Mouse (Mus musculus): ENCODE measurements around the gene Ptprm.

The Ptprm gene

DNA sequence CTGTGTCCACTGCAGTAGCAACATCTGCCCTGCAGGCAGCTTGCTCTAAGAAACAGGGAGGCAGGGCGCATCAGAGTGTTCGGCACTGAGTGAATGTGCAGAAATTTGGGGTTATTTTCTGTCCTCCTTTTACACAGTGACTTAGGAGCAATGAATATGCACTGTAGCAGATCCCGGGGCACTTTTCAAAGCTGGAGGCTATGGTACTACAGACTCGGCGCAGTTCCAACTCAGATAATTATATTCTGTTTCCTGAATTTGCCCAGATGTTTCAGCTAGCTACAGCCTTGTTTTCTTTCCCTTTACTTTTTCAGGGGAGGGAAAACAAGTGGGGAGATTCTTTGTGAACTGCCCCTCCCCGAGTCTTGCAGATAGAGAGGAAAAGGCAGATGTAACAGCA is 281.1 kb downstream of the Ptprm start:
- DNase-seq (ENCODE audit: low read depth) = no peak

DNA sequence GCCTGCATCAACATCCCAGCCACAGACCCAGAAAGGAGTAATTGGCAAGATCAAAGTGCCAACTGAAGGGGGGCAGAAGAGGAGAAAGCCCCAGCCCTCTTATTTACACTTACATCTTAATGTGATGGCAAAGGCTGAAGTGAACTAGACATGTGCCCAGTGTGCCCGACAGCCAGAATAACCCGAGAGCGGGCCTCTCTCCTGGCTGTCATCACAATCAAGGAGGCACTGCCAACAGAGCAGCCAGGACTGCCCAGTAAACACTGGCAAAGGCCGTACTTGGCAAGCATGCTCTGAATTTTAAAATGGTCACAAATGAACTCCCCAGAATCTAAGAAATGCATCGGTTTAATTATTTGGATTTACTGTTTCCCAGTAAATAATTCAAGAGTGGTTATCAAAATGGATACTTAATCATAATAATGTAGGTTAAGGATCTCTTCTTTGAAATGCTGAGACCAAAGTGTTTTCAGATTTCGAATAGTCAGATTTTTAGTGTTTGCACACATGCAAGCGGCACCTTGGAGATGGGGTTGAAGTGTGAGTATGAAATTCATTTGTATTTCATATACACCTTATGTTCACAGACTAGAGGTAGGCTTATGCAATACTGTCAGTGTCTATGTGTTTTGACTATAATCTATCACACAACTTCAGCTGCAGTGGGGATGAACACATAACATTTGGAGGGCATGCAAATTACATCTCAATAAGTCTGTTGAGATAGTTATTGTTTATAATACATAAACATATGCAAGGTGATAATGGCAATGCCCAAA is 282.8 kb downstream of the Ptprm start:
- DNase-seq (ENCODE audit: low read depth) = no peak

DNA sequence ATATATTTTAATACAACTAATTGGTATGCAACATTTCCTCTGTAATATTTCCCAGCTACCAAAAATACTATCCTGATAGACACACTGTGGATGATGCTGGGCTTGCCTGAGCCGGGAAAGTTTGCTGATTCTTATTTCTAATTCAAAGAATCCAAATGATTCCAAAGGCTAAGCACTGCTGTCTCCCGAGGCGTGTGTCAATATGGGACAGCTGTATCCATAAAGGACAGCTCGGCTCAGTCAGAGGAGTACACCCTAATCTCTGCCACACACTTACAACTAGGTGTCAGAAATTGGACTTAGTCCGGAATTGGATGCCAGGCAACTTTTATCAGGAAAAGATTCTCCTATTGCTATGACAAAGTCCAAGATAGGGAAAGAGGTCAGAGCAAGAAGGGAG is 290.6 kb downstream of the Ptprm start:
- no peak for DNase-seq (ENCODE audit: low read depth)

DNA sequence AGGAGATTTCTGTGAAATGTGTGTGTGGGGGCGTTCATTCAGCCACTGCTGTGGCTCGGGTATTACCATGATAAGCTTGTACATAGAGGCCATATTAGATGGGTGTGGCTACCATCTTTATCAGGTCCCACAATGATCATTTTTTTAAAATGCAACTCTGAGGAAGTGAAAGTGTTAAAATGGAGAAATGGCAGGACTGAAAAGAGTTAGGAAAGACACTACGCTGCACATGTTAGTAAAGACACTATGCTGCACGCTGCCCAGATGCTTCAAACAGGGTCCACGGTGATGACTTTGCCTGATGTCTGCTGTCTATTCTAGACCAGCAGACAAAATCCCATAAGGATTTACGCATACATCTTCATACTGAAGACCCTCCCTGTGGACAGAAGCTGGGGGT is 298.6 kb downstream of the Ptprm start:
- no peak for DNase-seq (ENCODE audit: low read depth)

DNA sequence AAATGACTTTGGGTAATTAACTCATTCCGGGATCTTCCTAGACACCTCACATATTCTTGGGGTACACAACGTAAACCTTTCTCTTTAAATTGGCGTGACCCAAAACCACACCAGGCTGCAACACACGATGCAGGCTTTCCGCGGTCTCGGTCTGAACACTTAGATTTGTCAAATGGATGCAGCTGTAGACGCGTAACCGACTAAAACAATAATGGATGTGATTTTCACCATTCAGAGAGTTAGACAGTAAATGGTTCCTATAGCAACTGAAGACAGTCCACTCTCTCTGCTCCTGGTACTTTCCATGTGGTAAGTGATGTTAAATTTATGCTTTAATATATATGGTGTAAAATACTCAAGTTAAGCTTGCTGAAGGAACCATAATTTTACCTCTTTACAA is 300.1 kb downstream of the Ptprm start:
- DNase-seq (ENCODE audit: low read depth) = no peak

DNA sequence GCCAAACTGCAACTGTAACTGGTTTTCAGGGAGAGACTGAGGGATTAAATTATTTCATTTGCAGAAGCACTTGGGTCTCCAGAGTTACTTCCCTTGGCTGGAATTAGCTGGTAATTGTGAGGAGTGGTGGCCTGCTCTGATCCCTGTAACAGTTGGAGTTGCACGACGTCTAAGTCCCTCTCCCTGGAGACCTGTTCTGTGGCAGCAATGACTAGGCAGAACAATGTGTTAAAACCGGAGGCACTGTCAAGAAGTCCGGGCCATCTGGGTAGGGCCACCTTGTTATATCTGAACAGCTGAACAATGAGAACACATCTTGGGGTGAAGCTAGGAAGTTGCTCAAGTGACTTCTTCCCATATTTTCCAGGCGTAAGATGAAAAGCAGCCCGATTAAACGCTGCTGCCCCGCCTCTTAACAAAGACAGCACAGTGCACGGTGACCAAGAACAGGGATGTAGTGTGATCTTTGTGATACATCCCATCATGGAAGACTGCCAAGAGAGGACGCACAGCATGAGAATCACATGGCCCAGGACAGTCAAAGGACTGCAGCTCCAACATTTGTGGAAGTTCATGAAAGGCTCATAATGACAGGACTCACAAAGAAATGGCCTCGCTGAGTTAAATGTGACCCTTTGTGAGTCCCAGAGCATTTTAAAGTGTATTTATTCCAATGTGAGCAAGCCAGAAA is 301.5 kb downstream of the Ptprm start:
- DNase-seq (ENCODE audit: low read depth) = no peak

DNA sequence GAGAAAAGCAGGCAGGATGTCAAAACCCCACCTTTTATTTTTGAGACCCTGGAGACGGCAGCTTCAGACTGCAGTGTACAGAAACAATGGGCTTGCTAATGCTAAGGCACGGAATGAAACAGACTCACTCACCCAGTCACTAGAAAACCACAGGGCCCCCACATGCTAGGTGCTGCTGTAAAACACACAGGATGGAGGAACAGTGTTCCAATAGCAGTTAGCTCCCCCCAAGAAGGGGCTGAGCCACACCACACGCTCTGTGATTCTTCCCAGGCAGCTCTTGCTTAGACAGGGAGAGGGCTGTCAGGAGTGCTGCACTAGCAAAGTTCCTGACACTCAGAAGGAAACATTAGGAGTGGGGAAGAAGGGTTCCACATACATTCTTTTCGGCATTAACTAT is 306.6 kb downstream of the Ptprm start:
- DNase-seq (ENCODE audit: low read depth) = no peak

DNA sequence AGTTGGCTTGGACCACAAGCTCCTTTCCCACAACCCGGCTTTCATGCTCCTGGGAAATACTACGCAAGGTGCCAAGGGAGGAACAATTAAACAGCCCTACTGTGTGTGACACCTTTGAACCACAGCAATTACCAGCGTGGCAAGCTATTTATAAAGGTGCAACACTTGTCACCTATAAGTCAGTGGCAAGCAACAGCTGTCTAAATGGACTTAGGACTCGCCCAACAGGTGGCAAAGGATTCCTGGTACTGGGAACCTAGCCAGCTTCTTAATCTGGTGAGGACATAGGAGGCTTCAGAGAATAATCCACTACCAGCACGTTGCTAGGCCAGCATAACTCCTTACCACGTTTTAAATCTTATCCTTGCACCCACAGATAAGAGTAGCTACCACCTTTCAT is 315.7 kb downstream of the Ptprm start:
- no peak for DNase-seq (ENCODE audit: low read depth)

DNA sequence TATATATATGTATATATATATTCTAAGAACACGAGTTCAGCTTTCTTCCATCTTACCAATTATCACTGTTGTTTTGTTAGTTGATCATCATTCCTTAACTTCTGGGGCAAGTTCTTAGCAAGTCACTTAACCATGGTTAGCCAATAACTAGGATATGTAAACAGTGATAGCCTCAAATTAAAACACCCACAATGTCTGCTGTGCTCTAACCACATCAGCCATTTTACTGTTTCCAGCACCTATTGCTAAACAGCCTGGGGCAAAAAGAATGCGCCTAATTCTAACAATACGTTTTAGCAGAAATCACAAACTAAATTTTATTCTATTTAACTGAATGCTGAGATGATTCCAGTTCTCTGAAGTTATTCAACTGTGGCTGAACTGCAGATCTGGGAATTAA is 320.7 kb downstream of the Ptprm start:
- DNase-seq (ENCODE audit: low read depth) = no peak

DNA sequence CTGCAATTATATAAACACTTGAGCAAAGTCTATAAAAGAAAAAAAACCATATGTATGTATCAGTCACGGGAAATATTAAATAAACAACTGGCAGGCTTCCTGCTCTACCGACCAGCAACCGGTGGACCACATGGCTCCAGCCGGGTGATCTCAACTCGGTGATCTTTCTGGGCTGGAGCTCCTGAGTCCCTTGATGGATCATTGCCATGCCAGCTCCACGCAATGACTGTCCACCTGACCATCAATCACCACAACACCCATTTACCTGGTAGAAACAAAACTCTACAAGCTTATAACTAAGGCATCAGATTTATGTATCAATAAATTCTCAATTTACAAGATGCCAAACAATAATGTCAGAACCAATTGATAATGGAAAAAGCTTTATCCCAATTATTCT is 322.2 kb downstream of the Ptprm start:
- DNase-seq (ENCODE audit: low read depth) = no peak

DNA sequence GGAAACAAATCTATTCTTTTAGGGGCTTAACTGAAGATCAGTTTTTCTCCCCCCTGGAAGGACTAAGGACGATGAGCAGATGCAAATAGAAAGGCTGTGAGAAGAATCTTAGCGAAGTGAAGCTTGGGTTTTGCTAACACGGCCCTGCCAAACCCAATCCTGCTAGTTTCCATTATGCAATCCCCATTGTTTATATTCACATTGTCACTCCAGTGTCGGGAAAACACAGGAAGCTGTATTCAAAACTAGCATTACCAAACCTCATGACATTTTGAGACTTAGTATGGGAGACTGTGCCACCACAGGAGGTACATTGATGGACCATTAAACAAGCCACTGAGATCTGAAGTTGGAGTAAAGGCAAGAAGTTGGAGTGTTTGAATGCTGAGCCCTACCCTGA is 322.9 kb downstream of the Ptprm start:
- DNase-seq (ENCODE audit: low read depth) = no peak

DNA sequence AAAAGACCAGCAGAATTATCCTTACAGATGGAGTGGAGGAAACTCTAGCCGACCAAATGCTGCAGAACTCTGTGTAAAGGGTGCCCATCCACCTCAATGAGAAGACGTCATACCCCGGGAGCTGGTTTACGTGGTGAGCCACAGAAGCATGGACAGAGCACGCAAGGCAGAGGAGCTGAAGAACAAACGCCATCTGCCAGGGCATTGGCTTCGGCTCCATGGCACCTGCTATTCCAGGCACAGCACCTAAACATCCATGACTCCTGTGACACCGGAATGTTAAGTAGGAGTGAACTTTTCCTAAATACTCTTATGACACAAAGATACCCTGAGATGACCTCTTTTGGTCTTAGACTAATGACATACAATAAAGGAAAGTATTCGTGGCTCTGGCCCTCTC is 327.0 kb downstream of the Ptprm start:
- no peak for DNase-seq (ENCODE audit: low read depth)

DNA sequence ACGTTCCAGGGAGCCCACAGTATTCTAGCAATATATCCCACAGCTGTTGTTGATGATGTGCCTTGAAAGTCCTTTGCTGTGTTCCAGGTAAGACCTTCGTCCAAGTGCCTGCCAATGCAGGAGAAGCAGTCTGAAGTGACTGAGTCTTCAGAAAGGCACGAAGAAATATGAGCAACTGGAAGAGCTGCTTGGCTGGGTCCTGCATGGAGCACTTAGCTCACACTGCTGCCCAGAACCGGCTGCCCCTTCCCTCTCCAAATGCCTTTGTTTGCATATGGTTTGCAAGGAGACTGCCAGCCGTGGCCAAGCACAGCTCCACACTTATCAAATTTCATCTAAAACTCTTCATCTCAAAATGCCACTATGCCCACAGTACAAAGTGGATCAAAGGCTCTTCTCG is 337.8 kb downstream of the Ptprm start:
- no peak for DNase-seq (ENCODE audit: low read depth)

DNA sequence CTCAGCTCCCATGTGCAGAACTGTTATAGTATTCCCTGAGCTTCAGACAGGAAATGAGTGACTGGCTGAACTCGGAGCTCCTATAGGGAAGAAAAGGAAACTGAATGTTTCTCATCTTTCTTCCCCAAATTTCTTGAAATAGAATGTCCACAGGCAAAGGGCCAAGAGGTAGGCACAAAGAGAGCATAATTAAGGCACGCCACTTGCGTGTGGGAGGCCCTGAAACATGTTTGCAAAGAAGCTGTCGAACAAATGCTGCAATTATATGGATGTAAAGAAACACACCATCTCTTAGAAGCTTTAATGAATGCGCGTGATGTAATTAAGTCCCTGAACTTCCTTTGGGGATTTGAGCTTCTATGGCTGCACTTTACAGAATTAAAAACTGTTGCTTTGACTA is 341.0 kb downstream of the Ptprm start:
- no peak for DNase-seq (ENCODE audit: low read depth)

DNA sequence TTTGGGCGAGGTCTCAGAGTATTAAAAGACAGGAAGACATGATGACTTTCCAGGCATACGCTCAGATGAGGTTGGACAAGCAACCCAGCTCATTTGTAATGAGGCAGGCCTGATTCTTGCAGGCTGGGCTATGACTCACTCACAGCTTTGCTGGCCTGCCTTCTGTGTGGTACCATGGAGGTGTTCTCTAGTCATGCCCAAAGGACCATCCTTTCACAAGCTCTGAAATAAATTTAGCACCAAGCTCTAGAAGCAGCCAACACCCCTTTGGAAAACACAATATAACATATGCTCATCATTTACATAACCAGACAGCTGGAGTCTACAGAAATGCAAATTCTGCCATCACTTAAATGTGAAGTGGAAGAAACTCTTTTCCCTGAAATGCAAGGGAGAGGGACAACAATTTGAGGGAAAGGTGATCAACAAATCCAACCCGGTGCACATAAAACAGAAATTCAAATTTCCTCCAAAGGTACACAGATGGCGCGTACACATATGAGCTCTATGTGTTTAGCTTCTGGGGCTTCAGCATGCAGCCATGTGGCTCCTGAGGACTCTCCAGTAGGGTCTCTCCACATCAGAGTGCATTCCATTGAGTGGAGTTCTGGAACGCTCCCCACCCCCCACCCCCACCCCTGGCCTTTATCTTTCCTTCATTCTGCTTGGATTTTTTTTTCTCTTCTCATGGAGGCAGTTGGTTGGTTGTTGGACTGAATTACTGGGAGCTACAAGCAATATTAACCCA is 342.2 kb downstream of the Ptprm start:
- DNase-seq (ENCODE audit: low read depth) = no peak

DNA sequence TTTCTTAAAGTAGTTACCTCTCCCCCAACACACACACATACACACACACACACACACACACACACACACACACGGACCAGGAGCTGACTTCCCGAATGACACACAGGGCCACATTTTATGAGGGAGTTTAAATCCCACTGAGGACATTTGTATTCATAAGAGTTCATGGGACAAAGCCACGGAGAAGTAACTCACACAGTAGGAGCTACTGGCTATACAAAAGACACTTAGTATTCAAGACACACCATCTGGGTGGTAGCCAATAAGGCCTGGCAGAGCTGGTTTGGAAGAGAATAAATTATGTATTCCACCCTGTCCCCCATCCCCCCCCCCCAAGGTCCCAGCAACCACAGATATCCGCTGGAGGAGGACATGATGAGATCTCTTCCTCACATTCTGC is 344.1 kb downstream of the Ptprm start:
- DNase-seq (ENCODE audit: low read depth) = no peak

DNA sequence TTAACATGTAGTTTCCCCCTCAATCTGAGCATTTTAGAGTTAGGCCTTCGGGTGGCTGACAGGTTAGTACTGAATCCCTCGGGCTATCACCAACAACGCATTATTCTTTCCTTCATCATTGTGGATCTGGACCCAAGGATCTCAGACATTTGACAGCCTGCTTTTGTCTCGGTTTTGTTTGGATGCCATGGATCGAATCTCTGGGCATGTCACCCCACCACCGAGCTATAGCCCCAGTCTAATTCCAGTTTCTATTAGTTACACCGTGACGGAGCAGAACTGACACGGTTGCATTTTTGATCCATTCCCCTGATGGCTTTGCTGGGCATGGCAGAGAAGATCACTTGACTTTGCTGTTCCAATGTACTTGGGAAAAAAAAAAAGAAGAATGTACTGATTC is 346.1 kb downstream of the Ptprm start:
- no peak for DNase-seq (ENCODE audit: low read depth)

DNA sequence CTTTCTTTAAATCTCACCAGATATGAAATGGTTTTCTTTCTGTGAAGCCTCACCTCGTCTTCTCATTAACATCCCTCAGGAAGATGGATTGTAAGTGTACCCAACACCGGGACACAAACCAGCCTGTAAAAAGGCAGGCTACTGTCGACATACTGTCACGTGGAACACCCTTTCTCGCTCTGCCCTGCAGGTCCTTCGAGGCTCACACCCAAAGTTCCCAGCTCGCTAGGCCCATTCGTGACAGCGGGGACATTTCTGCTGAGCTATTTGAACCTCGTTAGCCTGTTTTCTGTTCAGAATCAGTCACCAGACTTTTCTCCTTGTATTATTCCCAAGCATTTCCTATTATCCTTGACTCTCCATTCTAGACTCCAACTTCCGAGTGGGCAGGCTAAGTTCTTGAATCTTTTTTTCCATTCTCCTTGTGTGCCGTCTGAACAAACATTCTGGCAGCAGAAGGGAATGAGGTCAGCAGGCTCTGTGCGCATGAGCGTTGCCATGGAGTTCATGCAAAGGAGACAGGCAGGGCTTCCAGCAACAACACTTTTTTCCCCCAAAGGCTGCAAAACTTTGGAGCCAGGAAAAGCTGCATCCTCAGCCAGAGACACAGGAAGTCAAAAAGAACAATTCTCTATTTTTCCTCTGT is 347.4 kb downstream of the Ptprm start:
- no peak for DNase-seq (ENCODE audit: low read depth)

DNA sequence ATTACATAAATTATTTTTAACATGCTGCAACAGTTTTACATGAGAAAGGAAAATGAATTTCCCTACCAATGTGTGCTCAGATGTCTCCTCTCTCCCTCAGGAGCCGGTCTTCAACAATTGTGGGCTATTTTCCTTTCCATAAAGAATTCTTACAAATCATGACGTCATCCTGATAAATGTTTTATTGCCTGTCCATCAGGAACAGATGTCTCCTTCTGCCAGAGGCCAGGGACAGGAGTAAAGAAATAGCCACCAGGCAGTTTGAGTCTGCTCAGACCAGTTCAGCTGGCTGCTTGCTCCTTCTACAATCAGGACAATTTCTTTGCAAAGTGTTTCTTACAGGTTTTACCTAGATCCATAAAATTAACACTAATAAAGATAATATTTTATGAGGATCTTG is 357.4 kb downstream of the Ptprm start:
- no peak for DNase-seq (ENCODE audit: low read depth)

DNA sequence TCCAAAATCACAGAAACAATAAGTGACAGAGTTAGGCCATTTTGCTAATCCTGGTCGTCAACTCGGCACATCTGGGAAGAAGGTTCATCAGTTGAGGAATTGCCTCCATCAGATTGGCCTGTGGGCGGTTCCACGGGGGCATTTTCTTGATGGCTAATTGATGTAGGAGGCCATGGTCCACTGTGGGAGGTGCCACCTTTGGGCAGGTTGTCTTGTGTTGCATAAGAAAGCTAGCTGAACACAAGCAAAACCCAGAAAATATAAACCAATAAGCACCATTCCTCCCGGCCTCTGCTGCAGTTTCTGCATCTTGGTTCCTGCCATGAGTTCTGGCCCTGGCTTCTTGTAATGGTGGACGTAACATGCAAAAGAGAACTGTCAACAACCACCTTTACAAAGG is 358.2 kb downstream of the Ptprm start:
- no peak for DNase-seq (ENCODE audit: low read depth)

DNA sequence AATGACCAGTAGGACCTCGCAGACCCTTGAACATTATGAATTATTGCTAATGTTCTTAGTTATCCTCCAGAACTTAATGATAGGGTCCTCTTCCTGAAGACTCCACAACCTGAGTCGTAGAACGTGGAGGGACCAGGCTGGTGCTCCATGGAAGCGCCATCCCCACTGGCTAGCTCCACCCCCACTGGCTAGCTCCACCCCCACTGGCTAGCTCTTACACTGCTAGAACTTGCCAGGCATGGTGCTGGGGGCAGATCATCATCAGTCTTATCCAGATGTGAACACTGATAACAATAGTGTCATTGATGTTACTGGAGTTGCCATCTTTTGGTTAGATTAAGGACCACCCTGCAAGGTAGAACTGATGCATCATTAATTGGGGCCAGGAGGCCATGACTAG is 362.4 kb downstream of the Ptprm start:
- no peak for DNase-seq (ENCODE audit: low read depth)

DNA sequence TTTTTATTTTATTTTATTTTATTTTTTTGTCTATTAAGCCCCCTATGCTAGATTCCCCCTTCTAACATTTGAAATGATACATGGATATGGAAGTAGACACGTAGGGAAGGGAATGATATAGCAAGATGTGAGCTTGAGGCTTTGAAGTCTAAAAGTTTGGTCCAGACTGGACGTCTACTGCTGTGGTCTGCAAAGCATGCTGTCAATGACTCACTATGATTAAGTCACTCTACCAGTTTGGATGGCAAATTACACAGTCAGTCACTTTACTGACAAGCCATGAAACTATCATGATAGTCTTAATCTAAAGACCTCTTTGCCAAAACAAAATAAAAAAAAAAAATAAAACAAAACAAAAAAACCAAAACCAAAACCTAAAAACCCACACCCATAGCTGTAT is 363.5 kb downstream of the Ptprm start:
- no peak for DNase-seq (ENCODE audit: low read depth)

DNA sequence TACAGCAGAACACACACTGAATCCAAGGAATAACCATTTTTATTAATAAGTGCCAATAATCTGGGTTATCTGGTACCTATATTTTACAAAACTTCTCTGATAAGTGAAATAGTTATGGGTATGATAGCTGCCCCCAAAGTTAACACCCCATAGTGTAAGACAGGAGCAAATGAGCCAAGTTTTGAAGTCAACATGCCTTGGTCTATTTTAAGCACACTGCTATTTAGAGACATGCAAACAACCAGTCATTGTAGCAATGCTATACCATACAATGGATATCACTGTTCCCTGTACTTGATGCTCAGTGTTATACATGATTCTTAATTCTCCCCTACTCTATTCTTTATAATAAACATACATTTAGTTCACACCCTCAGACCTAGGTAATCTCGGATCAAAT is 366.2 kb downstream of the Ptprm start:
- no peak for DNase-seq (ENCODE audit: low read depth)

All from c-Kit-positive CD71-positive TER-119-negative erythroid progenitor cells, embryonic 14.5 days (primary cell).